Mouse (Mus musculus): Measurements from ENCODE around the gene Hs3st2. TPM values are rescaled to one million over a fixed set of nuclear protein-coding genes. Genes with fewer than 3 reads are reported as not detected.
"Not testable (repeated sequence)": the region's sequence is repeated elsewhere in the genome, so short reads cannot be mapped to it uniquely, and the experiment has no call there.

The Hs3st2 gene
- polyA plus RNA-seq (2014; fragmentation: Nextera tagmentation; extraction: Ambion mirVana): 0.09 and 0.28 TPM in 2 replicates

DNA sequence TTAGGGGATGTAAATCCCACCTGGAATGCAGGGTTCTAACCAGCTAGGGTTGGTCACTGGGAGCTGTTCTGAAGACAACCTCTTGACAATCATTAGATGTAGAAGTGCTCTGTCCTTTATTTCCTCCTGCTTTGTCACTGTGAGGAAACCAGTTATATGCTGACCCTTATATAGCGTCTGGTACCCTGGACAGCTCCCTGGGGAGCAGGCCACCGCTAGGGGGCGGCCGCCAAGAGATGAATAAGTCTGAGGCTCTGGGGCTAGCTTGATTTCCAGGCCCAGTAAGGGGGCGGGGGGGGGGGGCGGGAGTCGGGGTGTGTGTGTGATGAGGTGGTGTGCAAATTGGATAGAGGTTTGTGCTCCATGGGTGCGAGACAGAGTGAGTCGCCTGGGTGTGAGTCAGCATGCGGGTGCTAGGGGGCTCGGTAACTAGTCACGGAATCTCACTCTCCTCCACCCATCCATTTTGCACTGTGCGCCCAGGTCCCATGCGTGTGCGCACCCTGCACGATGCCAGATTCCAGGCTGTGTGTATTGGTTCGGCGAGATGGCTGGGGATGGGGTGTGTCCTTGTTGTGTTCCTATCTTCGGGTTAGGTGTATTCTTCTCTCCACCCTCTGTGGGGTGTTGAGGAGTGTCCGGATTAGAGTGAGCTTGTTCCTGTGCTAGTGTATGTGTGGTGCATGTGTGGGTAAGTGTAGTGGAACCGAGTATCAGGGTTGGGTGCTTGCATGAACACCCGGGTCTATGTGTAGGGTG lies at the start of gene Hs3st2:
Gene Hs3st2 (plus strand): TSS at position 635 of the 759 bp plus-strand sequence.
- no peak within 1 kb of the TSS for H3K27ac ChIP-seq (ENCODE audit: low read depth, low read length)
- peaks cover 4% of the 10 kb centered on the region; the same call in 1 of the 2 replicates for H3K4me1 ChIP-seq (ENCODE audit: control insufficient read depth, insufficient read depth, low read length)
- H3K36me3 ChIP-seq (ENCODE audit: control insufficient read depth, insufficient read depth, low read length): no peaks in the 10 kb centered on the region
- peaks cover 51% of the 10 kb centered on the region for H3K27me3 ChIP-seq (ENCODE audit: control insufficient read depth, insufficient read depth, low read length)
- H3K4me3 ChIP-seq (ENCODE audit: low read depth, low read length): peak within 1 kb of the TSS; percentile 30
- H3K4me2 ChIP-seq: peak within 1 kb of the TSS; percentile 60
- 2% methylated on average over 22 of the region's 22 CpGs for WGBS (ENCODE audit: insufficient replicate concordance)
- no peak within 1 kb of the TSS for H3K9ac ChIP-seq (ENCODE audit: low read depth, low read length)
- no peaks in the 10 kb centered on the region for H3K9me3 ChIP-seq (replicated peaks; ENCODE audit: control insufficient read depth, low read length)
- no peak; the same call in 1 of the 2 replicates for ATAC-seq (replicated peaks; ENCODE audit: insufficient number of reproducible peaks, low FRiP score, low TSS enrichment)

DNA sequence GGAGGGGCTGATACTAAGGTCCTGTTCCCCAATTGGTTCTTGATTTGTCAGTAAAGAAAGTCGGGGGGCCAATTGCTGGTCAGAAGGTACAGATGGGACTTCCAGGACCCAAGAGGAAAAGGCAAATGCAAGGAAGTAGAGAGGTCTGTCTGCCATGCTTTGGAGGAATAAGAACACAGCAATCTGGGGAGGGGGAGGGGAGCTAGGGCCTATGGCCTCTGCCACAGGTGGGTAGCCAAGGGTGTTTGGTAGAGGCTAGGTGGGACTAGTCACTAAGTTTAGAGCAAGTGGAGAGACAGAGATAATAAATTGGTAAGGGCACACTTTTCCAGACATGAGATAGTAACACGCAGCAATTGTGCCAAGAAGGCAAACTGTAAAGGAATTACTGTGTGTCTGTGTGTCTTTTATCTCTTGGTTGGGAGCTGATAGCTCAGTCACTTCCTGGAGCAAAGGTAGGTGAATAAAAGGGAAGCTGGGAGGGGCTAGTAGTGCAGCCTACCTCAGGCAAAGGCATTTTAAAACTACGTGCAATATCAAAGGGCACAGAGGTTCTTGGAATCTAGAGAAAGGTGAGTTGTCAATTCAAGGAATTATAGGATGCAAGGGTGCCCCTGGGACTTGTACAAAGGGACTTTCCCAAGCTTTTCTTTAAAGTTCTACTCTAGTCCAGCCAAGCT lies 43.2 kb upstream of the Hs3st2 start:
- H3K4me1 ChIP-seq (ENCODE audit: control insufficient read depth, insufficient read depth, low read length): no peaks in the 10 kb centered on the region
- H3K27ac ChIP-seq (ENCODE audit: low read depth, low read length): no peak overlapping the region
- H3K4me3 ChIP-seq (ENCODE audit: low read depth, low read length): no peak overlapping the region
- H3K4me2 ChIP-seq: no peak overlapping the region
- H3K36me3 ChIP-seq (ENCODE audit: control insufficient read depth, insufficient read depth, low read length): no peaks in the 10 kb centered on the region
- no peaks in the 10 kb centered on the region for H3K9me3 ChIP-seq (replicated peaks; ENCODE audit: control insufficient read depth, low read length)
- WGBS (ENCODE audit: insufficient replicate concordance): 72% methylated on average over 3 of the region's 3 CpGs
- no peak overlapping the region for H3K9ac ChIP-seq (ENCODE audit: low read depth, low read length)
- H3K27me3 ChIP-seq (ENCODE audit: control insufficient read depth, insufficient read depth, low read length): no peaks in the 10 kb centered on the region
- no peak for ATAC-seq (replicated peaks; ENCODE audit: insufficient number of reproducible peaks, low FRiP score, low TSS enrichment)

DNA sequence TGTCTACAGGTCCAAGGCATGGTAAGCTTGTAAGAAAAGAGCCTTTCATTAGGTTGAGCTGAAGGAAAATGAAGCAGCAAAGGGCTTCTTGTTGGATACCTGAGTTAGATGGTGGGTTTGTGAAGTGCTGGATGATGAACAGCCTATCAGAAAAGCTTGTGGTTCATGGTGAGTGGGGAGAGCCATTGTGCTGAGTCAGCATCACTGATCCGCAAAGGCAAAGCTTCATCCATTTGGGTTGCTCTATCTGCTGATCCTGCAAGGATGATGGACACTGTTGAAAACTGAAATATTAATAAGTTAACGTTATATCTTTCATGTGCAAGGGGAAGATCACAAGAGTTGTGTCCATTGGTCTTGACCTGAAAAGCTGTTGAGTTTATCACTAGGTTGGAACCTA lies 40.0 kb upstream of the Hs3st2 start:
- H3K27ac ChIP-seq (ENCODE audit: low read depth, low read length): no peak overlapping the region
- no peaks in the 10 kb centered on the region for H3K36me3 ChIP-seq (ENCODE audit: control insufficient read depth, insufficient read depth, low read length)
- H3K9me3 ChIP-seq (replicated peaks; ENCODE audit: control insufficient read depth, low read length): no peaks in the 10 kb centered on the region
- H3K4me3 ChIP-seq (ENCODE audit: low read depth, low read length): no peak overlapping the region
- no peak overlapping the region for H3K9ac ChIP-seq (ENCODE audit: low read depth, low read length)
- no peak overlapping the region for H3K4me2 ChIP-seq
- 68% methylated on average over 2 of the region's 2 CpGs for WGBS (ENCODE audit: insufficient replicate concordance)
- no peaks in the 10 kb centered on the region for H3K4me1 ChIP-seq (ENCODE audit: control insufficient read depth, insufficient read depth, low read length)
- ATAC-seq (replicated peaks; ENCODE audit: insufficient number of reproducible peaks, low FRiP score, low TSS enrichment): no peak
- no peaks in the 10 kb centered on the region for H3K27me3 ChIP-seq (ENCODE audit: control insufficient read depth, insufficient read depth, low read length)

- not testable (repeated sequence) for H3K9me3 ChIP-seq (replicated peaks; ENCODE audit: control insufficient read depth, low read length); H3K36me3 ChIP-seq (ENCODE audit: control insufficient read depth, insufficient read depth, low read length); H3K4me2 ChIP-seq; H3K27ac ChIP-seq (ENCODE audit: low read depth, low read length); H3K9ac ChIP-seq (ENCODE audit: low read depth, low read length); H3K27me3 ChIP-seq (ENCODE audit: control insufficient read depth, insufficient read depth, low read length); H3K4me1 ChIP-seq (ENCODE audit: control insufficient read depth, insufficient read depth, low read length); ATAC-seq (replicated peaks; ENCODE audit: insufficient number of reproducible peaks, low FRiP score, low TSS enrichment); H3K4me3 ChIP-seq (ENCODE audit: low read depth, low read length)
- WGBS (ENCODE audit: insufficient replicate concordance): 82% methylated on average over 6 of the region's 6 CpGs
Measured at GRCm38 (mm10) chr7:121361448-121361847, 30.2 kb upstream of the Hs3st2 start.

GRCm38 (mm10) chr7:121365584-121365983 lies 26.1 kb upstream of the Hs3st2 start:
- no peaks in the 10 kb centered on the region for H3K4me1 ChIP-seq (ENCODE audit: control insufficient read depth, insufficient read depth, low read length)
- no peaks in the 10 kb centered on the region for H3K27me3 ChIP-seq (ENCODE audit: control insufficient read depth, insufficient read depth, low read length)
- no peak overlapping the region for H3K4me2 ChIP-seq
- H3K9ac ChIP-seq (ENCODE audit: low read depth, low read length): no peak overlapping the region
- no peak overlapping the region for H3K27ac ChIP-seq (ENCODE audit: low read depth, low read length)
- H3K4me3 ChIP-seq (ENCODE audit: low read depth, low read length): no peak overlapping the region
- WGBS (ENCODE audit: insufficient replicate concordance): 78% methylated on average over 7 of the region's 7 CpGs
- H3K36me3 ChIP-seq (ENCODE audit: control insufficient read depth, insufficient read depth, low read length): no peaks in the 10 kb centered on the region
- no peak for ATAC-seq (replicated peaks; ENCODE audit: insufficient number of reproducible peaks, low FRiP score, low TSS enrichment)
- no peaks in the 10 kb centered on the region for H3K9me3 ChIP-seq (replicated peaks; ENCODE audit: control insufficient read depth, low read length)

- no peaks in the 10 kb centered on the region for H3K27me3 ChIP-seq (ENCODE audit: control insufficient read depth, insufficient read depth, low read length)
- ATAC-seq (replicated peaks; ENCODE audit: insufficient number of reproducible peaks, low FRiP score, low TSS enrichment): no peak
- H3K4me1 ChIP-seq (ENCODE audit: control insufficient read depth, insufficient read depth, low read length): no peaks in the 10 kb centered on the region
- H3K9me3 ChIP-seq (replicated peaks; ENCODE audit: control insufficient read depth, low read length): no peaks in the 10 kb centered on the region
- H3K9ac ChIP-seq (ENCODE audit: low read depth, low read length): no peak overlapping the region
- no peak overlapping the region for H3K4me2 ChIP-seq
- no peaks in the 10 kb centered on the region for H3K36me3 ChIP-seq (ENCODE audit: control insufficient read depth, insufficient read depth, low read length)
- H3K27ac ChIP-seq (ENCODE audit: low read depth, low read length): no peak overlapping the region
- 83% methylated on average over 6 of the region's 6 CpGs for WGBS (ENCODE audit: insufficient replicate concordance)
- H3K4me3 ChIP-seq (ENCODE audit: low read depth, low read length): no peak overlapping the region
Measured at GRCm38 (mm10) chr7:121367185-121367584, 24.5 kb upstream of the Hs3st2 start.

- Histone ChIP-seq H3K36me3 (ENCODE audit: control insufficient read depth, insufficient read depth, low read length) (no peaks in the 10 kb centered on the region), H3K27ac (ENCODE audit: low read depth, low read length) (no peak overlapping the region), H3K9me3 (replicated peaks; ENCODE audit: control insufficient read depth, low read length) (no peaks in the 10 kb centered on the region), H3K4me3 (ENCODE audit: low read depth, low read length) (no peak overlapping the region), H3K9ac (ENCODE audit: low read depth, low read length) (no peak overlapping the region), H3K27me3 (ENCODE audit: control insufficient read depth, insufficient read depth, low read length) (no peaks in the 10 kb centered on the region), H3K4me2 (no peak overlapping the region), H3K4me1 (ENCODE audit: control insufficient read depth, insufficient read depth, low read length) (no peaks in the 10 kb centered on the region)
- 71% methylated on average over 7 of the region's 7 CpGs for WGBS (ENCODE audit: insufficient replicate concordance)
- ATAC-seq (replicated peaks; ENCODE audit: insufficient number of reproducible peaks, low FRiP score, low TSS enrichment): no peak
Measured at GRCm38 (mm10) chr7:121371990-121372389, 19.7 kb upstream of the Hs3st2 start.

- ATAC-seq (replicated peaks; ENCODE audit: insufficient number of reproducible peaks, low FRiP score, low TSS enrichment): no peak
- no peak overlapping the region for H3K9ac ChIP-seq (ENCODE audit: low read depth, low read length)
- H3K4me2 ChIP-seq: no peak overlapping the region
- H3K4me3 ChIP-seq (ENCODE audit: low read depth, low read length): no peak overlapping the region
- no peak overlapping the region for H3K27ac ChIP-seq (ENCODE audit: low read depth, low read length)
- no peaks in the 10 kb centered on the region for H3K27me3 ChIP-seq (ENCODE audit: control insufficient read depth, insufficient read depth, low read length)
- no peaks in the 10 kb centered on the region for H3K9me3 ChIP-seq (replicated peaks; ENCODE audit: control insufficient read depth, low read length)
- H3K36me3 ChIP-seq (ENCODE audit: control insufficient read depth, insufficient read depth, low read length): no peaks in the 10 kb centered on the region
- 34% methylated on average over 6 of the region's 6 CpGs for WGBS (ENCODE audit: insufficient replicate concordance)
- no peaks in the 10 kb centered on the region for H3K4me1 ChIP-seq (ENCODE audit: control insufficient read depth, insufficient read depth, low read length)
Measured at GRCm38 (mm10) chr7:121375456-121375855, 16.2 kb upstream of the Hs3st2 start.
